Mouse (Mus musculus) central nervous system, embryonic 11.5 days (tissue): ENCODE results near the gene Pa2g4. TPM values are rescaled to one million over a fixed set of nuclear protein-coding genes. Genes with fewer than 3 reads are reported as not detected.

Source experiments
- polyA plus RNA-seq: library from polyadenylated mRNA; depleted of rRNA; stranded (reverse); fragments of >200 nt; gene quantifications from 2 replicates; pipeline ENCODE4 v1.2.3, GENCODE M21; 2012; rRNA removed

The Pa2g4 gene
- polyA plus RNA-seq = 195 and 212 TPM in 2 replicates

DNA sequence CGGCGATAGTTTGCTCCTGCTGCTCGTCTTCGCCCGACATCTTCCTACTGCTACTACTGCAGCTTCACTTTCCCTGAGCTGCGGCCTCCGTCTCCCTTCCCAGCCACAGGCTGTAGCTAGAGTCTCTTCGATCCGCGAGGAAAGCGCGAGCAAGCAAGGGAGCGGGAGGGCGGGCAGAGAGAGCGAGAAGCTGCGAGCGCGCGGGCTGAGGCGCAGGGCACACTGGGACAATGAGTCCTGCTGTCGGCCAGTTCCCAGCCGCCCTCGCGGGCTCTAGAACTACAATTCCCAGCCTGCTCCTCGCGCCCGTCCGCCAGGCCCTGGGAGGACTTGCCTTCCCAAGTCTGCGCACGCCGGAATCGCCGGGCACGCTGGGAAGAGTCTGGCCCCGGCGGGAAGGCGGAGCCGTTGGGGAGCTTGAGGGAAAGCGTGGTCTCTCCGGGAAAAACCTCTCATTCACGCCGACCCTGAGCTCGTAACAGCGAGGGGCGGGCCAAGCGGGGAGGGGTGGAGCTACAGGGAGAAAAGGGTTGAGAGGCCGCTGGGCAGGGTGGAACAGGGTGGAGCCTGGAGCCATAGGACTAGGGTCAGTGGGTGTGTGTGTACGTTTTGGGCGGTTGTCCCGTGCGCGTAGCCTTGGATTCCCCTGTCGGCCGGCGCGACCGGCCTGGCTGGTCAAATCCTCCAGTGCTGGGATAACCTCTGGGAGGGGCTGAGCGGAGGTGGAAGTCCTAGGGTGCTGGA is at the start of gene Pa2g4:
TSS of gene Pa2g4 (minus strand) at position 200 of the 744 bp plus-strand sequence.

DNA sequence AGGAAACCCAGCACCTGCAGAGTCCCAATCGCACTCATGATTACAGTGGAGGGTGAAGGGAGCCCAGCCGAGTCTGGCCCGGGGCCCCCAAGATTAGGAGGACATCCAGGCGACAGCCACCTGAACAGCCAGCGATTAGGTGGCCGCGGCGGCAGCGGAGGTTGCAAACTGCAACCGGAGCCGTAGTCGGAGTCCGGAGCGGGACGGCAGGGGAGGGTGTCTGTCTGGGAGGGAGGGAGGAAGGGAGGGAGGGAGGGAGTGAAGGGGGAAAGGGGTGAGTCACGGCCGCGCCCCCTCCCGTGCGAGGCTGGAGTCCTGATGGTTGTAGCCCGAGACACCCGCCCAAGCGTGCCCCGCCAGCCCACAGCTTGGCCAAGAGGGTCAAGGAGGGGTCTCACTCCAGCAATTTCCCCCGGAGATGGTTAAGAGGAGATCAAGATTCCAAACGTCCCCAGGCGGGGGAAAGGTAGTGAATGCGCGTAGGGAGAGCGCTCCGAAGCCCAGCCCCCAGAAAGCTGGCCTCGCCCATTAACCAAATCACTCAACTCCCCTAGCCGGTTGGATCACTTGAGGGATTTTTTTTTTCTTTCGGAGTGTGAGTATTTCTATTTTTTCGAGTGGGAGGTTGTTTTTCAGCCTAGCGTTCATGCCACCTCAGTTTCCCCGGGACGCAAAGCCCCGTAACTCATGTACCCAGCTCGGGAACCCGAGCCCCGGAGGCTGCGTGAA is 23.8 kb upstream of the Pa2g4 start, which contains the start of gene Erbb3:
TSS of gene Erbb3 (minus strand) at position 189 of the 729 bp plus-strand sequence.

DNA sequence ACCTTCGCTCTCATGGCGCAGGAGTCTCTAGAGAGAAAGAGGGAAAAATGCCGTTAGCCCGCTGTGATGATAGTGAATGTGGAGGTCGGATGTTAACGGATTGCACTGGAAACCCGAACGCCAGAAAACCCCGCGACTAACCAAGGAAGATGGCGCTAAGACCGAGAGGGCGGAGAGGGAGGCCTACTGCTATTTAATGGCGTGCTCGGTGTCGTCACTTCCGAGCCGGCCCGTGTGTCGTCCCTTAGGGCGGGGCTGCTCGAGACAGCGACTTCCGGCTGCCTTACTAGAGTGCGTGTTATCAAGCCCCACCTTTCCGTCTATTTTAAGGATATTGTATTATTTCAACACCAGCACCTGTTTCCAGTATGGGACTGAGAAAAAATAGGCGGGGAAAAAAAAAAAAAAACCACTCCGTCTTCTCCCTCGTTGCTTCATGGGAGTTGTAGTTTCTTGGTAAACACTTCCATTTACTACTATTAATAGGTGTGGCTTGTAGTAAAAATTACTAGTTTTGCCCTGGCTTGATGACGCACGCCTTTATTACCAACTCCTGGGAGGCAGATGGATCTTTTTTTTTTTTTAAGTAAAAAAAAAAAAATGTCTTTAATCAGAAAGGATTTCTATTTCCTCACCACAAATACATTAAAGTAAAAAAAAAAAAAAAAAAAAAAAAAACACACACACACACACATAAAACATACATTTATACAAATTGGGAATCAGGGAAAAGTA is 16.7 kb downstream of the Pa2g4 start, which contains the start of gene Rpl41:
TSS of gene Rpl41 (minus strand) at position 359 of the 735 bp plus-strand sequence.

DNA sequence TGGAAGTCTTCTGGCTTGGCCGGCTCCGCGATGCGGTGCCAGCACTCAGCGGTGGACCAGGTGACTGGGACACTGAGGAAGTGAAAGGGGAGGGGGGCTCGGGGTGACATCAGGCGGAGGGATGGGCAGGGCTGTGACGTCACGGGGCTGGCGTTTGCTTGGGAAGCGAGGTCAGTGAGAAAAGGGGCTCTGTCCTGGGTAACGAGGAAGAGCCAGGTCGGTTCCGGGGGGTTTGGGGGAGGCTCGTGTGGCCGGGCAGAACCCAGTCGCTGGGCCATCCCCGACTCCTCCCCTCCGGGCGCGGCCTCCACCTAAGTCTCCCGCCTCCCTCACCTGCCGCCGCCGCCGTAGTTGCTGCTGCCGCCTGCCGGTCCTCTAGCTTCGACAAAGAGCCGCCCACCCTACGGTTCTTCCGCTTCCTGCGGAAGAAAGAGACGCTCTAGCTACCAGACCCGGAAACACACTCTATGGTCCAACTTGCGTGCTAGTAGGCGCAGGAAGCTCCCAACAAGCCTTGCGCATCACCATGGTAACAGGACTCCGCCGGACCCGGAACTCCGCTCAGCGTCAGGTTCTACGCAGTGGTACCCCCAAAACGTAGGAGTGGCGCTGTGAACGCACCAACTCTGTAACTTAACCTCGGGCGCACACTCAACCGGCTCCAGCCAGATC is 18.3 kb downstream of the Pa2g4 start, which contains the start of gene Zc3h10:
TSS of gene Zc3h10 (minus strand) at position 414 of the 672 bp plus-strand sequence.

DNA sequence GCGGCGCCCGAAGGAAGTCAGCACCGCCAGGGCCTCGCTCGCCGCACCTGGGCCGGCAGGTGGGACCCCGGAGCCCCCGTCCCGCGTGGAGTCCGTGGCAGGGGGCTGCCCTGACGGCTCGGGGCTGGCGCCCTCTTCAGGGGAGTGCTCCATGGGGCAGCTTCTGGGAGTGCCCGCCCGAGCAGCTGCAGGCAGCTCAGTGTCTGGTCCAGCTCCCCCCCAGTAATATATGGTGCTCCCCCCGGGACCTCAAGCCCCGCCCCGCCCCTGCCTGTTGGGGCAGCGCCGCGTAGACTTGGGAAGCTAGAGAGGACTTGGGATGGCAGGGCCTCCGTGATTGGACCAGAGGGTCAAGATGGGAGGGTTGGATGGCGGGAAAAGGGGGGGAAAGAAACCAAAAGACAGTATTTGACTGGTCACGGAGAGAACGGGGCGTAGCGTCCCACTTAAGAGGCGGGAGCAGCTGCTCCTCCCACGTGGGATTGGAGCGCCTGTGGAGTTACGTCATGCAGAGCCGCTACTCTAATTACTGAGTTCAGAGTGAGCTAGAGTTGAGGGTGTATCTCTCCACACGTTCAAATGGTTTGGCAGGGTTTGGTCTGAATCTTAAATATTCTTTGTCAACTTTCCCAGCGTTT is 40.0 kb downstream of the Pa2g4 start, which contains the start of gene Esyt1:
TSS of gene Esyt1 (minus strand) at position 201 of the 638 bp plus-strand sequence.

Other genes with a start within 250 kb of the Pa2g4 start
- 134 and 148 TPM in 2 replicates for gene Cnpy2, start 243.5 kb downstream of the Pa2g4 start, polyA plus RNA-seq
- 120 and 162 TPM in 2 replicates for gene Cs, start 228.3 kb downstream of the Pa2g4 start, polyA plus RNA-seq
- 32.1 and 35.4 TPM in 2 replicates for gene Coq10a, start 197.0 kb downstream of the Pa2g4 start, polyA plus RNA-seq
- 45.2 and 47.7 TPM in 2 replicates for gene Ankrd52, start 188.9 kb downstream of the Pa2g4 start, polyA plus RNA-seq
- gene Slc39a5, start 164.8 kb downstream of the Pa2g4 start, polyA plus RNA-seq = 0.65 and 1.1 TPM in 2 replicates
- 80.3 and 86.7 TPM in 2 replicates for gene Nabp2, start 154.5 kb downstream of the Pa2g4 start, polyA plus RNA-seq
- 36.8 and 42.2 TPM in 2 replicates for gene Rnf41, start 154.3 kb downstream of the Pa2g4 start, polyA plus RNA-seq
- 251 and 263 TPM in 2 replicates for gene Smarcc2, start 106.7 kb downstream of the Pa2g4 start, polyA plus RNA-seq
- 1,634 and 1,720 TPM in 2 replicates for gene Myl6, start 71.8 kb downstream of the Pa2g4 start, polyA plus RNA-seq
- gene Myl6b, start 67.3 kb downstream of the Pa2g4 start, polyA plus RNA-seq = 15.8 and 16.8 TPM in 2 replicates
- 24.4 and 26.4 TPM in 2 replicates for gene Esyt1, start 40.1 kb downstream of the Pa2g4 start, polyA plus RNA-seq
- 16.2 and 24.7 TPM in 2 replicates for gene Zc3h10, start 18.2 kb downstream of the Pa2g4 start, polyA plus RNA-seq
- gene Rpl41, start 16.7 kb downstream of the Pa2g4 start, polyA plus RNA-seq = 4,092 and 4,723 TPM in 2 replicates
- 1.2 and 9.9 TPM in 2 replicates for gene Erbb3, start 23.7 kb upstream of the Pa2g4 start, polyA plus RNA-seq
- gene Rps26, start 60.8 kb upstream of the Pa2g4 start, polyA plus RNA-seq = 1,123 and 1,713 TPM in 2 replicates
- gene Ikzf4, start 80.0 kb upstream of the Pa2g4 start, polyA plus RNA-seq = 6.5 and 8.1 TPM in 2 replicates
- gene Suox, start 108.1 kb upstream of the Pa2g4 start, polyA plus RNA-seq = 10.3 and 11.9 TPM in 2 replicates
- 46.7 and 74.5 TPM in 2 replicates for gene Rab5b, start 130.3 kb upstream of the Pa2g4 start, polyA plus RNA-seq
- gene Pmel, start 138.2 kb upstream of the Pa2g4 start, polyA plus RNA-seq = 2.6 TPM in 2 replicates
- 66.7 and 98.8 TPM in 2 replicates for gene Cdk2, start 139.0 kb upstream of the Pa2g4 start, polyA plus RNA-seq
- gene Dgka, start 178.9 kb upstream of the Pa2g4 start, polyA plus RNA-seq = 6.9 and 8.4 TPM in 2 replicates
- gene Pym1, start 181.9 kb upstream of the Pa2g4 start, polyA plus RNA-seq = 67.9 and 89.4 TPM in 2 replicates
- gene Mmp19, start 224.9 kb upstream of the Pa2g4 start, polyA plus RNA-seq = 0.63 and 0.98 TPM in 2 replicates
- gene Dnajc14, start 238.1 kb upstream of the Pa2g4 start, polyA plus RNA-seq = 31.5 and 33.5 TPM in 2 replicates
- gene Tmem198b, start 238.4 kb upstream of the Pa2g4 start, polyA plus RNA-seq = 20.1 and 26.3 TPM in 2 replicates